Mouse (Mus musculus) lung, embryonic 16.5 days (tissue): ENCODE data around the gene Thsd4. TPM values are rescaled to one million over a fixed set of nuclear protein-coding genes. Genes with fewer than 3 reads are reported as not detected.

ENCODE experiments used
- ATAC-seq: fragments of 200-750 bp; cut with Nextera tagmentation; 2 replicates; pipeline ENCODE4 v1.8.0; 2017; ENCODE audit warnings: low read depth, mild to moderate bottlenecking, moderate library complexity
- H3K27ac ChIP-seq: fragments of 300-500 bp; sonication (generic); 2 replicates; pipeline ENCODE4 v1.5.1; 2014; ENCODE audit warnings: mild to moderate bottlenecking, control low read depth, low read length
- H3K27me3 ChIP-seq: fragments of 300-500 bp; sonication (generic); 2 replicates; pipeline ENCODE4 v1.6.1; 2014; ENCODE audit warnings: low read depth, low read length, mixed read lengths; ENCODE audit not compliant: control insufficient read depth, insufficient read depth
- H3K36me3 ChIP-seq: fragments of 300-500 bp; sonication (generic); 2 replicates; pipeline ENCODE4 v1.6.1; 2014; ENCODE audit warnings: low read length; ENCODE audit not compliant: control insufficient read depth, insufficient read depth
- H3K4me1 ChIP-seq: fragments of 300-500 bp; sonication (generic); replicated peaks from 2 replicates; pipeline ENCODE4 v1.6.1; 2014; ENCODE audit warnings: low read length, mixed read lengths; ENCODE audit not compliant: control insufficient read depth, insufficient read depth
- H3K4me2 ChIP-seq: fragments of 300-500 bp; sonication (generic); 2 replicates; pipeline ENCODE4 v1.6.1; 2014; ENCODE audit warnings: low read depth, low read length, control low read depth
- H3K4me3 ChIP-seq: fragments of 300-500 bp; sonication (generic); 2 replicates; pipeline ENCODE4 v1.5.1; 2014; ENCODE audit warnings: mild to moderate bottlenecking, low read length, control low read depth
- H3K9ac ChIP-seq: fragments of 300-500 bp; sonication (generic); 2 replicates; pipeline ENCODE4 v1.6.1; 2014; ENCODE audit warnings: low read length, control low read depth
- H3K9me3 ChIP-seq: fragments of 300-500 bp; sonication (generic); 2 replicates; pipeline ENCODE4 v1.6.1; 2016; ENCODE audit warnings: low read length; ENCODE audit not compliant: control insufficient read depth
- WGBS: fragments of 180-500 bp; shearing (Covaris S2); extraction: QIAGEN DNeasy Blood & Tissue Kit; methylation state at CpG from one replicate; pipeline ENCODE4 v1.1.7; 2014; 5-methylcytosine and 5-hydroxymethylcytosine counted together
- polyA plus RNA-seq: library from polyadenylated mRNA; unstranded; fragments of >200 nt; fragmentation: Nextera tagmentation; extraction: Ambion mirVana; gene quantifications from 2 replicates; pipeline ENCODE4 v1.2.1, GENCODE M21; 2015

The Thsd4 gene
- polyA plus RNA-seq, 1 experiment from 2014 or later, result 6.4 TPM

DNA sequence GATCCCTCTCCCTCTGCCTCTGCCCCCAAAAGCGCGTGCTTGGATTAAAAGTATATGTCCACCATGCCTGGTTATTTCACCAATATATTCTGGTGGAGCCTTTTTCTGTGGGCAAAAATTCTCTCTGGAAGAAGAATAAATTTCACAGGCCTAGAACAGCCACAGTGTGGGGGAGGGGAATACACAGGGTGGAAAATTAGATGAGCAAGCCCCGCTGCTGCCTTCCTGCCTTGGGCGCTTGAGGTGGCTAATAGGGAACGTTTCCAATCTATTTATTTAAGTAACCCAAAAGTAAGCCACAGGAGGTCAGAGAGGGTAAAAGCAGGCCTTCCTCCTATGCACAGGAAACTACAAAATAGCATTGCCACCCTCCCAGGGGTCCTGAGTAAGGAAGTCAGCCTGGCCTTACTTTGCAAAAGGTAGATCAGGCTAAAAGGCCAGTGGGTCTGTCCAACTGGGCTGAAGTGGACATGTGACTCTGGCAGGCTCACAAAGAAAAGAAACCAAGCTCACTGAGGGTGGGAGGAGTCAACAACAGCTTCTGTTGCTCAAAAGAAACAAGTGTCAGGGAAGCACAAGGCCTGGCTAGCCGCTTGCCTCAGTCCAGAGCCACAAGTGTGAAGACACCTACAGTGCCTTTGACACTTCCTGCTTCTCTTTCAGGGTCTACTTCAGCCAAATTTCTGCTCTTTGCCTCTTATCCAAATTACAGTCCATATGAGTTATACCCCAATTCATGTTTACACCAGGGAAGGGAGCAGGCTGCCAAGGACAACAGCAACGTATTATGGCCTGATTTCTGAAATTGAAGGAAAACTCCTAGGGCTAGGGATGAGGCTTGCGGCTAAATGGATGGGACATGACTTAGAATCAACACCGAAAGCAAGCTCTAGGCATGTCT is 289.6 kb downstream of the Thsd4 start:
- 0 out of 2 replicates have a peak overlapping the region, but pooled peaks have one; percentile 6 for H3K27ac ChIP-seq
- H3K27me3 ChIP-seq, result no peaks in the 10 kb centered on the region
- peak; percentile 21; the same call in 1 of the 2 replicates for ATAC-seq
- H3K9ac ChIP-seq, result no peak overlapping the region
- H3K36me3 ChIP-seq, result no peaks in the 10 kb centered on the region
- 75% methylated on average over 9 of the region's 9 CpGs for WGBS
- no peak overlapping the region for H3K4me2 ChIP-seq
- peaks cover 19% of the 10 kb centered on the region for H3K4me1 ChIP-seq
- H3K9me3 ChIP-seq, result peaks cover 5% of the 10 kb centered on the region; the same call in 1 of the 2 replicates
- no peak overlapping the region for H3K4me3 ChIP-seq

DNA sequence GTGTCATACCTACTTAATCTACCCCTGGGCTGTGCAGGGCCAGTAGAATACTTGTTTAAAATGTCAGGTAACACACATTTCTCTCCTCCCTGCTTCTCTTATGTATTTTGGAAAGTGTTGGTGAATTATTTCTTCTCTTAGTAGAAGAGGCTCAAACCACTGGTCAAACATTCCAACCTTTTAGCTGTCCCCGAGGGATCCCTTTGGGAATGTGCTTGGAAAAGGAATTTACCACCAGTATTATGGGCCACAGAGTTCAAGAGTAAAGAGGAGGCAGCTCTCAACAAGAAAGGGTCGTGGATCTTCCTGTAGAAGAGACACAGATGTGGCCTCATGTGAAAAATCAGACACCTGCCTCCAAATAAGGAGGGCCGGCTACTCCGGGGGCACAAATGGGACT is 292.4 kb downstream of the Thsd4 start:
- 66% methylated on average over 4 of the region's 4 CpGs for WGBS
- no peak for ATAC-seq

DNA sequence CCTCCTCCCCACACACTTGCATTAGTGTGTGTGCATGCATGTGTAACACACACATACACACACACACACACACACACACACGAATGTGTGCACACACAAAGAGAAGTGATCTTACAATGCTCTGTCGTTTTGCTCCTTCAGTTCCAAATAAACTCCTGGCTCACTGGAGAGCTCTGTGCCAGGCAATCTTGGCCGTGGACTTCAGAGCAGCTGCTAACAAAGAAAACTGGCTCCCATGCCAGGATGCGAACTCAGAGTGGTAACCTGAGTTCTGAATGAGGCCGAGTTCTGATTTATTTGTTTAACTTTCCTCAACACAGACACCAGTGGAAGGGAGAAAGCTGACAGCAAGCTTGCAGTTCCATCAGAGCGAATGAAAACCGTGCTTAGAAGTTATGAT is 294.1 kb downstream of the Thsd4 start:
- Histone ChIP-seq H3K4me2 (no peak overlapping the region), H3K27me3 (no peaks in the 10 kb centered on the region), H3K27ac (no peak overlapping the region), H3K9ac (no peak overlapping the region), H3K4me1 (peaks cover 8% of the 10 kb centered on the region), H3K4me3 (no peak overlapping the region), H3K36me3 (no peaks in the 10 kb centered on the region), H3K9me3 (no peaks in the 10 kb centered on the region)
- WGBS, result 58% methylated on average over 7 of the region's 7 CpGs
- ATAC-seq, result no peak

More for the DNA sequence above, 292.4 kb downstream of the Thsd4 start:
- H3K4me2 ChIP-seq, result no peak overlapping the region
- H3K4me3 ChIP-seq, result no peak overlapping the region
- peaks cover 5% of the 10 kb centered on the region; the same call in 1 of the 2 replicates for H3K9me3 ChIP-seq
- no peak overlapping the region for H3K9ac ChIP-seq
- no peaks in the 10 kb centered on the region for H3K27me3 ChIP-seq
- no peak overlapping the region for H3K27ac ChIP-seq
- no peaks in the 10 kb centered on the region for H3K36me3 ChIP-seq
- peaks cover 18% of the 10 kb centered on the region for H3K4me1 ChIP-seq

DNA sequence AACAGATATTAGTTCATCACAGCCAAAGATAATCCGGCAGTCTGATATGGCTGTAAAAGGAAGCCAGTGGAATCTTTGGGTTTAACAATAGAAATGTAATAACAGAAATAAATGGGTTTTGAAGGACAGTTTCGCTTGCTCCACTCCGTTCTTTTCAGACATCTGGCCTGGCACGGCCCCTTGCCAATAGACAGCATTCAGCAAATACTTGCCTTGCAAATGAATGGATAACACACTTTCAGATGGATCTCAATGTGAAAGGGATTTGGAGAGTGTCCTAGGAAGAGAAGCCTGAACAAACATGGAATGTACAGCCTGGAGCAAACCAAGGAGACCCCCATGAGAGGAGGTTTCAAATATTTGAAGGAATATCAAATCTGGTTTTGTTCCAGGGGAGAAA is 295.2 kb downstream of the Thsd4 start:
- Histone ChIP-seq H3K27ac (no peak overlapping the region), H3K36me3 (no peaks in the 10 kb centered on the region), H3K4me2 (no peak overlapping the region), H3K9me3 (no peaks in the 10 kb centered on the region), H3K27me3 (no peaks in the 10 kb centered on the region), H3K4me1 (peaks cover 5% of the 10 kb centered on the region), H3K9ac (no peak overlapping the region), H3K4me3 (no peak overlapping the region)
- WGBS, result 75% methylated on average over 4 of the region's 4 CpGs
- ATAC-seq, result no peak

DNA sequence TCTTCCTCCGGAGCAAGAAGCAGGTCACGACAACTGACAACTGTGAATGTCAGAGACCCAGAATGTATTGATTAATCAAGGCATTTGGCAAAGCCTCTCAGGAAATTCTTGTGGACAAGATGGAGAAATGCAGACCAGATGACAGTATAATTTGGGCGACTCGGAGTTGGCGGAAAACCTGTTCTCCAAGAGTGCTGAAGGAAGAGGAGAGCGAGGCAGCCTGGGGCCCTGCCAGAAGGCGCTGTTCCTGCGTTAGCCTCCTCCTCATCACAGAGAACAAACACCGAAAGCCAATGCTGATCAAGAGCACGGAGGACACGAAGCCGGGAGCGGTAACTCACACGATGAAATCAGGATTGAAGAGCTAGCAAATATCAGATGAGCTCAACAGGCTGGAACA is 295.7 kb downstream of the Thsd4 start:
- H3K9me3 ChIP-seq, result no peaks in the 10 kb centered on the region
- 56% methylated on average over 14 of the region's 14 CpGs for WGBS
- no peak overlapping the region for H3K4me3 ChIP-seq
- H3K27me3 ChIP-seq, result no peaks in the 10 kb centered on the region
- H3K4me1 ChIP-seq, result peaks cover 5% of the 10 kb centered on the region
- no peak for ATAC-seq
- H3K9ac ChIP-seq, result no peak overlapping the region
- no peak overlapping the region for H3K4me2 ChIP-seq
- no peak overlapping the region for H3K27ac ChIP-seq
- H3K36me3 ChIP-seq, result no peaks in the 10 kb centered on the region

DNA sequence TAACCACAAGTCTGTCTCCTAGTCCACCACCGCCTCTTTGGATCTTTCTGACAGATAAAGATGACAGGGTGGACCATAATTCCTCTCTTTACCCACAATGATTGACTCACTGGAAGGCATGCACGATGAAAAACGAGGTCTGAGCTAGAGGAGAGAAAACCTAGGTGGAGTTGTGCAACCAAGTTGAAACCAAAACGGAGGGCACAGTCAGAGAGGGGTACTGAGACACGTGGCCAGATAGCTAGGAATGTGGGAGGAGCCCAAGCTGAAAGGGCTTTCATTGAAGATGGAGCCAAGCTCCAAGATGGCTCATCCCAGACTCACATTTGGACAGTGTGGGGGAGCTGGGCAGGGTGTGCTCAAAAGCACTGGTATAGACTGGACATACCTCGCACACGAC is 296.4 kb downstream of the Thsd4 start:
- H3K27ac ChIP-seq, result no peak overlapping the region
- H3K4me1 ChIP-seq, result peaks cover 5% of the 10 kb centered on the region
- H3K9ac ChIP-seq, result no peak overlapping the region
- WGBS, result 70% methylated on average over 7 of the region's 7 CpGs
- no peak overlapping the region for H3K4me3 ChIP-seq
- no peaks in the 10 kb centered on the region for H3K9me3 ChIP-seq
- H3K4me2 ChIP-seq, result no peak overlapping the region
- H3K36me3 ChIP-seq, result no peaks in the 10 kb centered on the region
- no peak for ATAC-seq
- H3K27me3 ChIP-seq, result no peaks in the 10 kb centered on the region

DNA sequence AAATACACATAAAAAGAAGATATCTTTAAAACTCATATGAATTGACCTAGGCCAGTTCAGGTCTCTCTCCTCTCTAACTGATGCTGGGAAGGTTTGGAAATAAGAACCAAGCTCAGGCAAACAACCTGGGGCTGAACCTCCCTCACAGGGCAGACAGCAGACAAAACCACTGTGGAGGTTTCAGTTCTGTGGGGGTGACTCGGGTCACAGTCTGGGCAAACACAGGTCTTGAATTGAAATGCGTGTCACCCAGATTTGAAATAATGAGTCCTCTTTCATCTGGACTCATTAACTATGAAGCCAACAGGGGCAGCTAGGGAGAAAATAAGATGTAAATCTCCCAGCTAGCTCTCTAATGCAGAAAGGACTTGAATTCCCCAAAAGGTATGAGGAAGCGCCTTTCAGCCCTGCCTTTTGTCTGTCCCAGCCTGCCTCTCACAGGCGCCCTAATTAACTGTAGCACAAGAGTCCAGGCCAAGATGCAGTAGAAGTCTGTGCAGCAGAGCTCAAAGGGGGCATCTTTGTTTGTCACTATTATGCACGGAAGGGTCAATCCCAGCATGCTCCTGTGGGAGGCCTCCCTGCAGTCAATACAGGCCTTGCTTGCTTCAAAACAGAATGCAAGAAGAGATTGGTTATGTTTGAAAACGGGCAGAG is 297.7 kb downstream of the Thsd4 start:
- Histone ChIP-seq H3K9me3 (no peaks in the 10 kb centered on the region), H3K9ac (no peak overlapping the region), H3K4me1 (peaks cover 5% of the 10 kb centered on the region), H3K36me3 (no peaks in the 10 kb centered on the region), H3K4me3 (no peak overlapping the region), H3K4me2 (no peak overlapping the region), H3K27ac (no peak overlapping the region), H3K27me3 (no peaks in the 10 kb centered on the region)
- no peak for ATAC-seq
- 61% methylated on average over 6 of the region's 6 CpGs for WGBS

DNA sequence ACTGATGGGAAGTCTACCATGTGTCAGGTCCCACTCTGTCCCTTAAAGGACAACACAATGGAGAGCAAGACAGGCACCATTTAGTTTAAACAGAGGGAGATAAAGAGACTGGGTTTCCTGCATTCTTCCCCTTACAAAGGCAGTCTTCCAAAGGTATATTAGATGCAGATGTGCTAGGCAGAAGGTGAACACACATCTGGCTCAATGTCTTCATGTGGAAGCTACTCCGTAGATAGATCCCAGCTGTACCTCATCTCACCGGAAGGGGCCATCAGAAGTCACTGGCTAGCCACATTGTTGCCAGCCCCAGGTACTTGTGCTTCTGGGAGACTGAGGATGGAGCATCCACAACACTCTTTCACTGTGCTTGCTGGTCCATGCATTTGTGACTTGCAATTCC is 301.4 kb downstream of the Thsd4 start:
- Histone ChIP-seq H3K27me3 (no peaks in the 10 kb centered on the region), H3K27ac (no peak overlapping the region), H3K4me2 (no peak overlapping the region), H3K9ac (no peak overlapping the region), H3K9me3 (no peaks in the 10 kb centered on the region), H3K4me1 (no peaks in the 10 kb centered on the region), H3K36me3 (no peaks in the 10 kb centered on the region), H3K4me3 (no peak overlapping the region)
- WGBS, result 88% methylated on average over 2 of the region's 2 CpGs
- no peak for ATAC-seq

DNA sequence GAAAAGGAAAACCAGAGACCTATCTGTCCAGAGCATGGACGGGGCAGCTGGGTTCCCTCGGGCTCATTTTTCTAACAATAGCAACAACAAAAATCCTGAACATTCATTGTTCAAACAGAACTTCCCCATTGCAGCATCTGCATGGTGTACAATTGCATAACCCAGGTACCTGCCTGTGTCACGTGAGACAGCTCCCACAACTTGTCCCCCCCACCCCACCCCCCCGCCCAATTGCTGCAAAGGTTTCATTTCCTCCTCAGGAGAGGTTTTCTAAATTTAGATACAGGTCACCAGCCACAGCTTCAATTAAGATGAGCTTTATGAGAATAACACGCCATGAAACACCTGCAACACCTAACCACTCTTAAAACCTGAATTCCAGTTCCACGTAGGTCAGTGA is 303.4 kb downstream of the Thsd4 start:
- H3K27ac ChIP-seq, result no peak overlapping the region
- H3K4me1 ChIP-seq, result no peaks in the 10 kb centered on the region
- no peaks in the 10 kb centered on the region for H3K36me3 ChIP-seq
- H3K4me3 ChIP-seq, result no peak overlapping the region
- H3K9ac ChIP-seq, result no peak overlapping the region
- H3K27me3 ChIP-seq, result no peaks in the 10 kb centered on the region
- ATAC-seq, result 0 out of 2 replicates have a peak, but pooled peaks have one; percentile 34
- H3K9me3 ChIP-seq, result no peaks in the 10 kb centered on the region
- 60% methylated on average over 6 of the region's 6 CpGs for WGBS
- no peak overlapping the region for H3K4me2 ChIP-seq
